9 mouse cellular contexts compared by ENCODE assay signal in the genomic region with DNA sequence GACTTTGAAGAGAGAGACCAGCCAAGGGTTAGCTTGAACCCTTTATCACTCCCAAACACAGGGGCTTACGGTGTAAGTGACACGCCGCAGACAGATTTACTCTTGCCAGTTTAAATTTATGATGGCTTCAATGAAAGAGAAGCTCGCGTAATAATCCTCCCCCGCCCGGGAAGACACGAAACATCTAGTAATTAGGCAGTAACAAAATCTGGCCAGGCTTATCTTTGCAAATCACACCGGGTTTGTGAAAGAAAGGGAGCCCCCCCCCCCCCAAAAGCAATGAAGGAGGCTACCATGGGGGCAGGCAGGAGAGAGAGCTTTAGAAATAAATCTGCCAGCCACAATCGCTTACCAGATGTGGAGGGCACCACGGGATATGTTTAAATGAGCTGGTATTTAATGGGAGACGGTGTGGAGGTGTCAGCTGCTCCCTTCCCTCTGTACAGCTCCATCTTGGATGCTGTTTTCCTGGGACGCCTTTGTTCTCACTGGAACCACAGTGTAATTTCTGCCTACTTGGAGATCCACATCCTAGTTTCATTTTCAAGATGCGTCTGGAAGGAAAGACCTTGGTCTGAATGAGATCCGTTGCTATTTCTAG.
DNase-seq lines count a peak whose midpoint lies in the region; TF ChIP-seq lines count a peak whose summit lies in the region.
"Had no signal": no experiment of that assay in that cellular context is flagged by ENCODE, and none has a peak within 500 bp of the region (broad histone marks: within the 10 kb centered on the region; RNA-seq: fewer than 3 reads in every experiment).

No protein-coding gene starts in this region.

- 45% methylated on average over 15 of the region's 15 CpGs for WGBS in lung, adult 2 months
- 12% methylated on average over 15 of the region's 15 CpGs for WGBS in limb, embryonic 10.5 days

- TF ChIP-seq CTCF in lung, adult 2 months (IDR thresholded peaks at IDR 0.05; ENCODE audit: insufficient read depth, low read length) = no peak

- no peak for TF ChIP-seq POLR2A in lung, adult 2 months (IDR thresholded peaks at IDR 0.05; ENCODE audit: borderline replicate concordance, extremely low read depth, low read depth, low read length)

- H3K9me3 ChIP-seq in limb, embryonic 10.5 days (replicated peaks) = no peaks in the 10 kb centered on the region

- no peaks in the 10 kb centered on the region; the same call in 1 of the 2 replicates for H3K27me3 ChIP-seq in limb, embryonic 10.5 days (ENCODE audit: low read depth, poor library complexity, severe bottlenecking)

- H3K4me3 ChIP-seq in lung, adult 2 months (replicated peaks; ENCODE audit: extremely low read depth, low read depth, low read length) = peak overlapping the region; percentile 6
- peak overlapping the region; percentile 32 for H3K4me3 ChIP-seq in limb, embryonic 10.5 days

- no peaks in the 10 kb centered on the region for H3K4me1 ChIP-seq in lung, adult 2 months (ENCODE audit: control insufficient read depth, insufficient read depth, low read length)
- H3K4me1 ChIP-seq in limb, embryonic 10.5 days = peaks cover 34% of the 10 kb centered on the region

- H3K27ac ChIP-seq in limb, embryonic 10.5 days = peak overlapping the region; percentile 77

- H3K36me3 ChIP-seq in limb, embryonic 10.5 days = no peaks in the 10 kb centered on the region

- DNase-seq in adrenal gland, adult 2 months = peak; percentile 58
- no peak for DNase-seq in adrenal gland, adult 8-10 months
- no peak for DNase-seq in lung, adult 2 months
- no peak for DNase-seq in lung, postnatal 10 days
- DNase-seq in limb, embryonic 10.5 days (ENCODE audit: low spot score) = peak; percentile 59
- DNase-seq in skeletal muscle tissue, adult 2 months (ENCODE audit: low read depth, low spot score) = peak; percentile 58
- DNase-seq in cerebellum, postnatal 10 days = no peak
- no peak for DNase-seq in thymus, postnatal 4 days
- DNase-seq: thymus, postnatal 25 days had no signal

Comparison
In these comparisons a context has a peak if more than half of its experiments do, and no peak if none do; other contexts are left out.
1. DNase-seq: peak in adrenal gland, adult 2 months (single experiment), limb, embryonic 10.5 days (single experiment) and skeletal muscle tissue, adult 2 months (single experiment); none in adrenal gland, adult 8-10 months (single experiment), lung, adult 2 months (single experiment), lung, postnatal 10 days (single experiment), cerebellum, postnatal 10 days (0 of 2) and thymus, postnatal 4 days (single experiment).